Mouse (Mus musculus): ENCODE data around the gene Znhit3. TPM values are rescaled to one million over a fixed set of nuclear protein-coding genes. Genes with fewer than 3 reads are reported as not detected.

The Znhit3 gene
- polyA plus RNA-seq (2017; shearing (Covaris generic)) = 26.6 TPM

GRCm38 (mm10) chr11:84916053-84916702 lies at the start of gene Znhit3:
Gene Znhit3, minus strand, starts transcription at chr11:84916366.

DNA sequence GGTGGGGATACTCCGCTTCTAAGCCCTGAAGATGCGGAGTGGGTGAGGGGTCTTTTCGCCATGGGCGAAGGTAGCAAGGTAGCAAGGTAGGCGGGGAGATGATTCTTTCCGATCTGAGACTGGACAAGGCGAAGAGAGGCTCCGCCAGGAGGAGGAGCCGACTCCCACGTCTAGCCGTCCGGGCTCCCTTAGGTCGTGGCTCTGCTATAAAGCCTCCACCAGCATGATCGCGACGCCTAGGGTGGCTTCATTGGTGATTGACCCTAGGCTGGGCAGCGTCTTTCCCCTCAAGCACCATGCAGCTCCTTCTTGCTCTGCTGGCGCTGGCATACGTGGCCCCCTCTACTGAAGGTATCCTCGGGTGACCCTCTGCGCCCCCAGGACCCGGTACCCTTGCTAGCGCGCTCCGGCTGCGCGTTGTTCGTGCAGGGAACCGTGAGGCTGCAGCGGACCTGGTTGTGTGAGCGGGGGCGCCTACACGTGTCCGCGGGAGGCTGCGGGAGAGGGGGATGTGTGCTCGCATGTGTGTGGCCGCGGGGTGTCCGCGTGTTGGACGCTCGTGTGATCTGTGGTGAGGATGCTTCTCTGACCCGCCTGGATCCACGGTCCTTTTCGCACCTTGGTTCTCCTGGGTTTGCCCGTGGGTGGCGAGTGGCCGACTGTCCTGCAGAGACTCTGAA lies 41.6 kb upstream of the Znhit3 start, which contains the start of gene Car4:
Gene Car4, plus strand, starts transcription at position 196 of the 680 bp plus-strand sequence.

DNA sequence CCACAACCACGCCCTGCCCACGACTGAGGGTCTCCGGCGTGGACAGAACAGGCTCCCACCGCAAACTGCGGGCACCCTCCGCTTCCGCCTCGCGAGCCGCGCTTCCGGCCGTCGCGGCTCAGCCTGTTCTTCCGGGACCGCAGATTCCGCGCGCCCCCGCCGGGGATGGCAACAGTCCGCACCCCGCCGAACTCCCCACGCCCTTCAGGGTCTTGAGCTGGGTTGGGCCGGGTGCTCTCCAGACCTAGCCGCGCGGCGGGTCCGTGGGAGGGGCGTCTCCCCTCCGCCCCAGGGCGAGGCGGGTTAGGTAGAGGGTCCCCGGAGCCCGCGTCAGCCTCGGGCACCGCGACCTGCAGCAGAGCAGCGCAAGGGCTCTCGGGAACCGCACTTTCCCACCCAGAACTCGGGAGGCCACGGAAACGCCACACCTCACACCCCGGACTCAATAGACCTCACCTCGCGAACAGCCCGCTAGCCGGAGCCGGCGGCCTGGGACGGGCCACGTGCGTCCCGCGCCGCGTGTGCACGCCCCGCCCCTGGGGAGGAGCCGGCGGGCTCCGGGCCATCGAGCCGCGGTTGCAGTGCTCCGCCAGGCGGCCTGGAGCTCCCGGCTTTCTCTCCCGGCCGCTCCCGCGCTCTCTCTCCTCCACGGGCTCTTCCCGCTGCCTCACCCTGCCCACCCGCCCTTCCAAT lies 36.2 kb downstream of the Znhit3 start, which contains the start of the genes Myo19 and Pigw:
Gene Myo19, plus strand, starts transcription at position 377 of the 693 bp plus-strand sequence.
Gene Pigw, minus strand, starts transcription at position 514 of the 693 bp plus-strand sequence.

DNA sequence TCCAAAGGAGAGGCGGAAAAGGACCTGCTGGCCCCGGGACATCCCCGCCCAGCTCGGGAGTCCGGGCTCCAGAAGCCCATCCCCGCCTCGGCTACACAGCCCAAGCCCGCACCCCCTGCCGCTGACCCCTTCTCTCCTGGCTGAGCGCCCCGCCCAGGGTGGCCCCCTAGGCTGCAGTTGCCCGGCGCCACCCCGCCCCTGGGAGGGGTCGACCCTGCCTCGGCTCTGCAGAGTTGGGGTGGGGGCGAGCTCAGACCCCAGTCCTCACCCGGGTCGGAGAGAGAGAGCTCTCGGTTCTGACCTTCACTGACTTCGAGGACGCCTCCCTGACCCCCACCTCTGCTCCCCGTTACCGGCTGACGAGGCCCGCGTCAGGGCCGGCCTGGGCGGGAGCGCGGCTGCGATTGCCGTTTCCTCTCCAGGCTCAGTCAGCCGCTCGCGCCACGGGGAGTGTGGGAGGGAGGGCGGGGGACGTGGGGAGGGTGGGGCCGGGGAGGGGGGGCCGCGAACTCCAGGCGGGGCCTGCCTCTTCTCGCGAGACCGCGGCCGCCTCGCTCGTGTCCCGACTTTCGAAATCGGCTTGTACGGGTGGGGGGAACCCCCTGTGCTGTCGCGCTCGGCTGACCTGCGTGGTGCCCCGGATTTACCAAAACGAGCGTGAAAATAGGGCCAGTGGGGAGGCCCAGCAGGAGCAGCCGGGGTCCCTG lies 45.7 kb downstream of the Znhit3 start, which contains the start of gene Ggnbp2:
Gene Ggnbp2, minus strand, starts transcription at position 481 of the 707 bp plus-strand sequence.

Other genes starting within 250 kb of the Znhit3 start
- gene Mrm1, start 96.9 kb downstream of the Znhit3 start, polyA plus RNA-seq (2017; shearing (Covaris generic)) = 18.2 TPM
- gene Dhrs11, start 87.4 kb downstream of the Znhit3 start, polyA plus RNA-seq (2017; shearing (Covaris generic)) = 24.9 TPM
- gene Ggnbp2, start 45.5 kb downstream of the Znhit3 start, polyA plus RNA-seq (2017; shearing (Covaris generic)) = 162 TPM
- gene Myo19, start 36.2 kb downstream of the Znhit3 start, polyA plus RNA-seq (2017; shearing (Covaris generic)) = 3.1 TPM
- gene Pigw, start 36.1 kb downstream of the Znhit3 start, polyA plus RNA-seq (2017; shearing (Covaris generic)) = 4.8 TPM
- not detected for gene Car4, start 41.4 kb upstream of the Znhit3 start, polyA plus RNA-seq (2017; shearing (Covaris generic))
- gene Usp32, start 223.8 kb upstream of the Znhit3 start, polyA plus RNA-seq (2017; shearing (Covaris generic)) = 20.1 TPM